Mouse (Mus musculus): ENCODE data around the gene Chit1. TPM values are rescaled to one million over a fixed set of nuclear protein-coding genes. Genes with fewer than 3 reads are reported as not detected.

Chit1 gene
- polyA plus RNA-seq, 1 experiment from 2014 or later = 0.58 TPM

DNA sequence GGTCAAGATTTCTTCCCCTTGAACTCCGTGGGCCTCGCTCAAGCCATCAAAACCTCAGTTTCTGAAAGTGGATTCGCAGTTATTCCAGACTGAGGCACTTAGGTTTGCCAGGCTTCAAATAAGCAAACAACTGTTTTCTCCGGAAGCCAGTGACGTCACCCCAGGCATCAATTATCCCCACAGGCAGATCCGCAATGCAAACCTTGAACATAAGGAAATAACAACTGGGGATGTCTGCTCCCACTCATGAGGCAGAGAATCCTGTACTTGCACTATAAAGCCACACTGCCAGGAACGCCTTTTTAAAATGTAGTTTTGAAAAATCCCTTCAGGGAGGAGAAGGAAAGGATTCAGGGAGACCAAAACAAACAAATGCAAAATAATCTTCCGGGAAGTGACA lies 4.4 kb downstream of the Chit1 start:
- 54% methylated on average over 8 of the region's 8 CpGs for WGBS
- H3K9ac ChIP-seq (ENCODE audit: low read depth, low read length) = no peak overlapping the region
- no peak overlapping the region for H3K4me3 ChIP-seq (replicated peaks; ENCODE audit: low read depth, low read length)
- H3K4me2 ChIP-seq (ENCODE audit: low read length) = no peak overlapping the region
- no peak overlapping the region for H3K27ac ChIP-seq
- H3K36me3 ChIP-seq (ENCODE audit: insufficient read depth, low read length) = no peaks in the 10 kb centered on the region
- ATAC-seq (replicated peaks; ENCODE audit: low FRiP score, low read depth) (no peak), DNase-seq (ENCODE audit: low spot score) (no peak)
- H3K9me3 ChIP-seq (replicated peaks; ENCODE audit: low read length) = no peaks in the 10 kb centered on the region
- TF ChIP-seq CTCF (IDR thresholded peaks at IDR 0.05; ENCODE audit: low read depth) = no peak
- no peaks in the 10 kb centered on the region for H3K27me3 ChIP-seq (ENCODE audit: insufficient read depth, low read length)
- H3K4me1 ChIP-seq (replicated peaks; ENCODE audit: insufficient read depth, low read length) = 0 out of 2 replicates have a peak, but pooled peaks cover 8% of the 10 kb centered on the region

DNA sequence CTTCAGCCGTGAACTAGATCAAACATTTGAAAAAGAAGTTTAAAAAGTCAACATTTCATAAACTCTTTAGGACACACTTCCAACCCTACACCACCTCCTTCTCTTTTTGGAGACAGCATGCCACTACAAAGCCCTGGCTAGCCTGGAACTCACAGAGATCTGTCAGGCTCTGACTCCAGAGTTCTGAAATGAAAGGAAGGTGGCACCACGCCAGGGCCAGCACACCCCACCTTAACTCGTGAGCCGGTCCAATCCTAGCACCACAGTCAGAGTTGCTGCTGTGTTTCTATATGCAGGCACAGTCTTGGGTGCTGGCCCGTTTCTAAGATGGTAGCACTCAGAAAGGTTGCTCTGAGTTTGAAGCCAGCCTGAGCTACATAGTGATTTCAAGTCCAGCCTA lies 6.1 kb downstream of the Chit1 start:
- Histone ChIP-seq H3K4me1 (replicated peaks; ENCODE audit: insufficient read depth, low read length) (0 out of 2 replicates have a peak, but pooled peaks cover 8% of the 10 kb centered on the region), H3K9me3 (replicated peaks; ENCODE audit: low read length) (no peaks in the 10 kb centered on the region), H3K27ac (no peak overlapping the region), H3K4me2 (ENCODE audit: low read length) (no peak overlapping the region), H3K9ac (ENCODE audit: low read depth, low read length) (no peak overlapping the region), H3K27me3 (ENCODE audit: insufficient read depth, low read length) (no peaks in the 10 kb centered on the region), H3K4me3 (replicated peaks; ENCODE audit: low read depth, low read length) (no peak overlapping the region), H3K36me3 (ENCODE audit: insufficient read depth, low read length) (no peaks in the 10 kb centered on the region)
- no peak for TF ChIP-seq CTCF (IDR thresholded peaks at IDR 0.05; ENCODE audit: low read depth)
- ATAC-seq (replicated peaks; ENCODE audit: low FRiP score, low read depth) (no peak), DNase-seq (ENCODE audit: low spot score) (no peak)
- WGBS = 63% methylated on average over 5 of the region's 5 CpGs

DNA sequence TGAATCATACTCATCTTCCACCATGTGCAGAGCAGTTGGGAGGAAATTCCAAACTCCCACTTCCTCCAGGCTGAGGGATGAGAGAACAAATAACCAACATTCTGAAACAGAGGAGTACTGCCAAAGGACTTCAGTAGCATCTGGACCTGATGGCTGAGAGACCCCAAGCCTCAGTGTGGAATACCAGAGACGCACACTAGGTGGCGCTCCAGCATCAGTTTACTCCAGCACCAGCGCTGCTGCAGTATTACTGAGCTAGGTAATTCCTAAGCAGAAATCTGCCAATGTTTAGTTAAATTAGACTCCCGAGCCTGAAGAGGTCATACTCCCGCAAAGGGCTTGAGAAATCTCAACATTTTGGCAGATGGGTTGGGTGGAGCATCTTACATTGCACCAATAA lies 9.1 kb downstream of the Chit1 start:
- Histone ChIP-seq H3K36me3 (ENCODE audit: insufficient read depth, low read length) (no peaks in the 10 kb centered on the region), H3K9ac (ENCODE audit: low read depth, low read length) (no peak overlapping the region), H3K9me3 (replicated peaks; ENCODE audit: low read length) (no peaks in the 10 kb centered on the region), H3K4me1 (replicated peaks; ENCODE audit: insufficient read depth, low read length) (0 out of 2 replicates have a peak, but pooled peaks cover 3% of the 10 kb centered on the region), H3K27ac (no peak overlapping the region), H3K4me2 (ENCODE audit: low read length) (no peak overlapping the region), H3K27me3 (ENCODE audit: insufficient read depth, low read length) (no peaks in the 10 kb centered on the region), H3K4me3 (replicated peaks; ENCODE audit: low read depth, low read length) (no peak overlapping the region)
- TF ChIP-seq CTCF (IDR thresholded peaks at IDR 0.05; ENCODE audit: low read depth) = peak; percentile 96
- WGBS = 2% methylated on average over 5 of the region's 5 CpGs
- DNase-seq (ENCODE audit: low spot score) = peak; percentile 92
- ATAC-seq (replicated peaks; ENCODE audit: low FRiP score, low read depth) = no peak

DNA sequence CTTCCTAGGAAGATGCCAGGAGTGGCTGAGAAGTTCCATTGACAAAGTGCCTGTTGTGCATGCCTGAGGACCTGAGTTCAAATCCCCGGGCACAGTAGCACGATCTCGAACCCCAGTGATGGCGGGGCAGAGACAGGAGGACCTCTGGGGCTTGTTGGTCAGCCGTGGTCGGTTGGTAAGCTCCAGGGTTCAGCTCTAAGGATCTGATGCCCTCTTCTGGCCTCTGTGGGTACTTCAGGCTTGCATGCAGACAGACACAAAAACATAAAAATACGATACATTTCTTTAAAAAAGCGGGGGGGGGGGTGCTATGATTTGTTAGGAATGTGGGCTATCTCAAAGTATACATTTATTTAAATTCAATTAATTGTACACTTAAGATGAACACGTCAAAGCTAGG lies 11.2 kb downstream of the Chit1 start:
- WGBS = 61% methylated on average over 9 of the region's 9 CpGs
- TF ChIP-seq CTCF (IDR thresholded peaks at IDR 0.05; ENCODE audit: low read depth) = peak; percentile 71
- DNase-seq (ENCODE audit: low spot score) (peak; percentile 65), ATAC-seq (replicated peaks; ENCODE audit: low FRiP score, low read depth) (no peak)
- Histone ChIP-seq H3K4me1 (replicated peaks; ENCODE audit: insufficient read depth, low read length) (no peaks in the 10 kb centered on the region), H3K27ac (no peak overlapping the region), H3K9me3 (replicated peaks; ENCODE audit: low read length) (no peaks in the 10 kb centered on the region), H3K36me3 (ENCODE audit: insufficient read depth, low read length) (no peaks in the 10 kb centered on the region), H3K4me2 (ENCODE audit: low read length) (no peak overlapping the region), H3K9ac (ENCODE audit: low read depth, low read length) (no peak overlapping the region), H3K27me3 (ENCODE audit: insufficient read depth, low read length) (no peaks in the 10 kb centered on the region), H3K4me3 (replicated peaks; ENCODE audit: low read depth, low read length) (no peak overlapping the region)

DNA sequence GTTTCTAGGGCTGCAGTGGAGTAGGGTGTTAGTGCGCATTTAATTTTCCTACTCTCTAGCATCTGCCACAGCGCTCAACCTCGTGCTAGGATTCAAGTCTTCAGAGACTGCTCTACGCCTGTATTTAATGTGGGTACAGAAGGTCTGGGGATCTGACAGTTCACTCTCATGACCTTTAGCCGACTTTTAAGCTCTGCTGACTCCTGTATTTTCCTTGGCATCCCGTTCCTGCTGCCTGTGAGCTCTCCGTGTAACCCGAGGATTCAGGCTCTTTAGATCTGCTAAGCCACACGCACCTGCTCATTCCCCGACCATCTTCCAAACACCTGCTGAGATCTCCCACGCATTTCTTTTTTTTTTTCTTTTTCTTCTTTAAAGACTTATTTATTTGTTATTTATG lies 22.3 kb downstream of the Chit1 start:
- Histone ChIP-seq H3K27ac (no peak overlapping the region), H3K27me3 (ENCODE audit: insufficient read depth, low read length) (no peaks in the 10 kb centered on the region; the same call in 1 of the 2 replicates), H3K4me3 (replicated peaks; ENCODE audit: low read depth, low read length) (no peak overlapping the region), H3K36me3 (ENCODE audit: insufficient read depth, low read length) (no peaks in the 10 kb centered on the region), H3K4me2 (ENCODE audit: low read length) (no peak overlapping the region), H3K9me3 (replicated peaks; ENCODE audit: low read length) (no peaks in the 10 kb centered on the region), H3K9ac (ENCODE audit: low read depth, low read length) (no peak overlapping the region), H3K4me1 (replicated peaks; ENCODE audit: insufficient read depth, low read length) (0 out of 2 replicates have a peak, but pooled peaks cover 4% of the 10 kb centered on the region)
- 23% methylated on average over 11 of the region's 11 CpGs for WGBS
- ATAC-seq (replicated peaks; ENCODE audit: low FRiP score, low read depth) = no peak
- no peak for TF ChIP-seq CTCF (IDR thresholded peaks at IDR 0.05; ENCODE audit: low read depth)
- DNase-seq (ENCODE audit: low spot score) = peak; percentile 47

DNA sequence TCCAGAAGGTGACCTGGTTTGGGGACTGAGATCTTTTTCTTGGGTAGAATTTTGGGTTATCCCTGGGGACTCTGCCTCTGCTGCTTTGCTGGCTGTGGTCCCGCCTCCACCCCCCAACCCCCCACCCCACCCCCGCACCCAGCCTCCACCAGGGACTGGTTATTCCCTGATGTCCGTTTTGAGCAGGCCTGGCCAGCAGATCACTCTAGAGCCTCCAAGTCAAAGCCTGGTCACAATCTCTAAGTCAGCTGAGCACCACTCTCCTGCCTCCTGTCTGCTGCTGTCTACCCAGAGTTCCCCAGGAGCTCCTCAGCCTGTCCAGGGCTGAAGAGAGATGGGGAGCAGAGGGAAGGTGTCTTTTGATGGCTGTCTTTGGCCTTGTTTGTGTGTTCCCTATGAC lies 25.3 kb downstream of the Chit1 start:
- H3K4me3 ChIP-seq (replicated peaks; ENCODE audit: low read depth, low read length) = no peak overlapping the region
- ATAC-seq (replicated peaks; ENCODE audit: low FRiP score, low read depth) (no peak), DNase-seq (ENCODE audit: low spot score) (no peak)
- H3K9ac ChIP-seq (ENCODE audit: low read depth, low read length) = no peak overlapping the region
- H3K27ac ChIP-seq = no peak overlapping the region
- H3K9me3 ChIP-seq (replicated peaks; ENCODE audit: low read length) = no peaks in the 10 kb centered on the region
- H3K4me1 ChIP-seq (replicated peaks; ENCODE audit: insufficient read depth, low read length) = 0 out of 2 replicates have a peak, but pooled peaks cover 4% of the 10 kb centered on the region
- no peak overlapping the region for H3K4me2 ChIP-seq (ENCODE audit: low read length)
- no peak for TF ChIP-seq CTCF (IDR thresholded peaks at IDR 0.05; ENCODE audit: low read depth)
- WGBS = 55% methylated on average over 3 of the region's 3 CpGs
- no peaks in the 10 kb centered on the region for H3K36me3 ChIP-seq (ENCODE audit: insufficient read depth, low read length)
- no peaks in the 10 kb centered on the region; the same call in 1 of the 2 replicates for H3K27me3 ChIP-seq (ENCODE audit: insufficient read depth, low read length)

DNA sequence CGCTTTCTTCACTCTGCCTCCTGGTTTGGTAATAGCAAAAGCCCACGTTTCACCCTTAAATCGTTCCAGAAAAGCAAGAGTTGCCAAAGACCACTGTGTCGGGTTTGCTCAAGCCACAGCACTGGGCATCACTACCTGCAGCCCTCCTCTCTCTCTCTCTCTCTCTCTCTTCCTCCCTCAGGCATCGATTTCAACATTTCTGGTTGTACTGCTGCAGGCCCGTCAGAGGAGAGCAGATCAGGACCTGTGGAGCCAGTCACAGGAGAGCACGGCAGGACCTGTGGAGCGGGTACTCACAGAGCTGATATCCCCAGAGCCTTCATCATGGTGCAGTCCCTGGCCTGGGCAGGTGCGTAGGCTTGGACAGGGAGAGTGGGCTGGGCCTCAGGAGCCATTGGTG lies 27.4 kb downstream of the Chit1 start:
- ATAC-seq (replicated peaks; ENCODE audit: low FRiP score, low read depth) (no peak), DNase-seq (ENCODE audit: low spot score) (no peak)
- H3K9ac ChIP-seq (ENCODE audit: low read depth, low read length) = no peak overlapping the region
- H3K4me2 ChIP-seq (ENCODE audit: low read length) = no peak overlapping the region
- no peak for TF ChIP-seq CTCF (IDR thresholded peaks at IDR 0.05; ENCODE audit: low read depth)
- no peaks in the 10 kb centered on the region; the same call in 1 of the 2 replicates for H3K27me3 ChIP-seq (ENCODE audit: insufficient read depth, low read length)
- no peaks in the 10 kb centered on the region for H3K36me3 ChIP-seq (ENCODE audit: insufficient read depth, low read length)
- 81% methylated on average over 9 of the region's 9 CpGs for WGBS
- H3K4me1 ChIP-seq (replicated peaks; ENCODE audit: insufficient read depth, low read length) = no peaks in the 10 kb centered on the region
- no peak overlapping the region for H3K4me3 ChIP-seq (replicated peaks; ENCODE audit: low read depth, low read length)
- H3K9me3 ChIP-seq (replicated peaks; ENCODE audit: low read length) = no peaks in the 10 kb centered on the region
- no peak overlapping the region for H3K27ac ChIP-seq

Data from kidney, postnatal 0 days (tissue).